Mouse (Mus musculus): ENCODE measurements around the gene Nlrc5. TPM values are rescaled to one million over a fixed set of nuclear protein-coding genes. Genes with fewer than 3 reads are reported as not detected.

Gene Nlrc5
- polyA plus RNA-seq, 1 experiment = 17.1 TPM

DNA sequence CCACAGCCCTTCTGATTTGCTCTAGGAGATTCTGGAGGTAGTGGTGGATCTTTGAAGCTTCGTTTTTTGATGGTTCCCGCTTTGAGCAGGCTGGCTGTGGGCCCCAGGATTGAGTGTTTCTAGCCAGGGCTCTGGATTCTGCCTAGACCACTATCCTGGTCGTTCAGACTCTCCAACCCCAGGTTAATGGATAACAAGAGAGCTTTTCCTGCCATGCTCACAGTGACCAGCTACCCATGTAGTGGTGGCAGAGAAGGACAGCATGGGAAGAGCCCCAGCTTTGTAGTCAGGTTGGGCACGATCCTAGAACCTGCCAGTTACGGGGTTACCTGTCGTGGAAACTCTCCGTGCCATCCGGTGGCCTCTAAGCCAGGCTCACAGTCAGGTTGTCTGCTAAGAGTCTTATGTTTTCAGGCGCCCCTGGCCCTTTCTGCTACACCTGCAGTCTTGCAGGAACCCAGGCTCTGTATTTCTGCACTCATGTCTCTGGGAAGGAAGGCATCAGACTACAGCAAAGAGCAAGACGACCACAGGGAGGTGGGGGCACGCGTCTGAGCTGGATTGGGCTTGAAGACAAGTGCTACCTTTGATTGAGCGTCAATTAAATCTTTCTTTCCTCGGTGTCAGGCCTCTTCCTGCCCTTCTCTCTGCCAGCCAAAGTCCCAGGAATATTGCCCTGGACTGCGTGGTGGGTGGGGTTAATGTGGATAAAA lies 132.4 kb downstream of the Nlrc5 start:
- DNase-seq (ENCODE audit: low spot score) = no peak

DNA sequence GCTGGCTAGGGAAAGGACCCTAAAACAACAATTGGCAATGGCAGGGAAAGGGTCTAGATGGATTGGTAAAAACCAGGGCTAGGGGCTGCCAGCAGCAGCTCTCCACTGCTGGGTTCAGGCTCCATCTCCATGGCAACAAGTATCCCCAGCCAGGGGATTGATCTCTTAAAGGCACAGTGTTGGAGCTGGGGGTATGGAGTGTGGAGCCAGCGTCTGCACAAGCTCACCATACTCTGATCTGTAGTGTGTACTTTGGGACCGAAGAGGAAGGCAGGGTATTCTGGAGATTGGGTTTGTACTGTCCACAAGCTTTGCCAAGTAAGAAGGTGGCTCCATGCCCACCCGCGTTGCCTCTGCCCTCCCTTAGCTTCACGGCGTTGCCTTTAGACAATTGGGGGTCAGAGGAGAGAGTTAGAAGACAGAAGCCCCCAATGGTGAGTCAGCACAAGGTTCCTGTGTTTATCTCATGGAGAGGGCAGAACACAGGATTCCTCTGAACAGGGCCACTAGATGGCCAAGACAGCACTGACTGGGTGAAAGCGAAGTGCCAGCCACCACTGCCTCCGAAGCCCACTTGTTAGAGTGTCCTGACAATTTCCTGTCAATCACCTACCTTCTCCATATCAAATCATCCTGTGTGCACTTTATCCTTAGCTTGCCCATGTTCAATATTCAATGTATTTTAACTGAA lies 133.1 kb downstream of the Nlrc5 start:
- DNase-seq (ENCODE audit: low spot score) = no peak

DNA sequence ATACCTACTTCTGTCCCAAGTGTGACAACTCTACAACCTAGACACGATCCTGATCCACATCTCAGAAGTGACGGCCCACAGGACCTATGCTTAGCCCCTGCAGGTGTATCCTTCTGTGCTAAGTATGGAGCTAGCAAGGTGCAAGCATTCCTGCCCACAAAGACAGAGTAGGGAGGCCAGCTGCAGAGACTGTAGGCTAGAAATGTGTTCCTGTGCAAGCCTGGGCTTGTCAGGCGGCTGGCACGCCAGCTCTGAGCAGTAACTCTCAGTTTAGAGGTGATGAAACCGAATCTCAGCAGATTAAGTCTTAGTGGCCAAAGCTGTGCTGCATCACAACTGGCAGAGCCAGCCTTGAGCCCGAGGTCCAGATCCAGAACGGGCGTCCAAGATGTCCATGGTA lies 133.9 kb downstream of the Nlrc5 start:
- no peak for DNase-seq (ENCODE audit: low spot score)

DNA sequence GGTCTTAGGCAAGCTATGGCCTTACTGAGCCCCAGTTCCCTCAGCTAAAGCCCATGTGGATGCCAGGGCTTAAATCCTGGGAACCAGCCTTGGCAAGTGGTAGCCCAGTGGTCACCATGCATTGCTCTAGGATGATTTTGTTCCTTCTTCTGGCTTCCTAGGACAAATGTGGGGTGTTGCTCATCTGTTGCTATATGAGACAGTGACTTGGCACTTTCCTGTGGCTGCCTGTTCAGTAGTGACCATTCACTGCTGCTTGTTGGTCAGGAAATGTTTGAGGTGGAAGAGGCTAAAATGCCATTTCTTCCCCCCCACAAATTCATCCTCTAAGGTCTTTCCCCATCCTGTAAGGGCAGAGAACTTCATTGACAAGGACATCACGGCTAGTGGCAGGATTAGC lies 135.3 kb downstream of the Nlrc5 start:
- DNase-seq (ENCODE audit: low spot score) = no peak

DNA sequence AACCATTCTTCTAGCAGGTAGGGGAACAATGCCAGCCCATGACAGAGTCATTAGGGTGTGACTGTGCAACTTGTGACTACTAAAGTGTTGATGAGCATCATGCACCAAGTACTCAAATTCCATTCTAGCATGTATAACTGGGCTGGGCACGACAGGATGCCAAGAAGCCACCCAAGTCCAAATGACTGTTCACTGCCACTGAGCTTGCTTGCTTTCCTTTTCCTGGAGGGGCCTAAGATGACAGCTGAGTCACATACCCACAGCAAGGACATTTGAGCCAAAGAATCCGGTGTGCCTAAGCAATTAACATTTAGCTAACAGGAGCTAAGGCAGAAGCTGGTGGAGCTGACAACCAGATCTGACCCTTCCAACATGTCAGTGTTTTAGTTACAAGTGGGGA lies 137.7 kb downstream of the Nlrc5 start:
- no peak for DNase-seq (ENCODE audit: low spot score)

DNA sequence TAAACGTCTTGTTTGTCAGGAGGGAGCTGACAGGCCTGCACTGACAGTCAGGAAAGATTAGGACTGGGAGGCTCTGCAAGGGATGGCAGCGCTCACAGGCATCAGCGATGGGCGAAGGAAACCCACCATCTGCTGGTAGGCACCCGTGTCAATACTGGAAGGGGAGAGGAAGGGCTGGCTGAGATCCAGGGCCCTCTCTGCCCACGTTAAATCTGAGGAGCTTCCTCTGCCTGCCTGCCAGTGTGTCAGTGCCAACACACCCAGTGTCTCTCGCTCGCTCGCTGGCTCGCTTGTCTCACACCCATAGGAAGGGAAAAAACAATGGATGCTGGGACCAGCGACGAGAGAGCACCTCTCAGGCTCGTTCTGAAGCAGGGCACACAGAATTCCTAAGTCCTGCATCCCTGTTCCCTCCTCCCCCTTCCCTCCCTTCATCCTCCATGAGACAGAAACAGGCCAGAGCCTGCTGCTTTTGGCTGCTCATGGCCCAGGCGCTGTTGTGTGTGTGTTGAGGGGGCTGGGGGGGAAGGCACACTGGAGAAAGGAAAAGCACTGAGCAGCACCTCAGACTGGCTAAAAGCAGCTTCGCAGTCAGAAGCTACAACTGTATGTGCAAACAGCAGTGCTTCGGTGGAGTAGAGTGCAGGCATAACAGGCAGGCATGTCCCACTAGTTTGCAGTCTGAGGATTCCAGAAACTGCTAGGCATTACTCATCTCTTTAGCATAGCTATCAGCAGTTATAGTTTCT lies 140.2 kb downstream of the Nlrc5 start:
- DNase-seq (ENCODE audit: low spot score) = no peak

DNA sequence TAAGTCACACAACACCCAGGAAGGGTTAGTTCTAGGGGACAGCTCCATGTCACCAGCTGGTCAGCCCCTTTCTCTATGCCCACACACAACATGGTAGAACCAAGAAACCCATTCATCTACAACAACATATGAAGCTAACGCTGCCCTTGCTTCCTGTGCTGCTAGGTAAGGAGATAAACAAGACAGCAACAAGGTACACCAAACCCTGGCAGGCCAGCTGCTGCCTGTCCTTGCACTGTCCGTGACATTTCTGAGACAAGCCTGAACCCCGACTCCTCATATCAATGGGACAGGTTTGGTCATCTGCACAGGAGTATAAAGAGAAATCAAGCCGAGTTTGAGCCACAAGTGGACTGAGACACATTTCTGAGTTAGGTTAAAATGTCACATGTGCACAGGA lies 141.0 kb downstream of the Nlrc5 start:
- DNase-seq (ENCODE audit: low spot score) = no peak

Other genes with a start within 250 kb of the Nlrc5 start
- gene Nup93, start 219.8 kb upstream of the Nlrc5 start, polyA plus RNA-seq (2012; rRNA removed) = 32.1 and 36.8 TPM in 2 replicates
- 0.21 TPM in 2 replicates for gene Slc12a3, start 105.2 kb upstream of the Nlrc5 start, polyA plus RNA-seq (2012; rRNA removed)
- 325 and 330 TPM in 2 replicates for gene Herpud1, start 47.9 kb upstream of the Nlrc5 start, polyA plus RNA-seq (2012; rRNA removed)
- gene Cpne2, start 98.6 kb downstream of the Nlrc5 start, polyA plus RNA-seq (2012; rRNA removed) = 27.6 and 31.4 TPM in 2 replicates
- gene Rspry1, start 167.6 kb downstream of the Nlrc5 start, polyA plus RNA-seq (2012; rRNA removed) = 11.4 and 12.5 TPM in 2 replicates
- gene Fam192a, start 167.6 kb downstream of the Nlrc5 start, polyA plus RNA-seq (2012; rRNA removed) = 42.8 and 48.5 TPM in 2 replicates
- 113 and 116 TPM in 2 replicates for gene Arl2bp, start 232.2 kb downstream of the Nlrc5 start, polyA plus RNA-seq (2012; rRNA removed)